16 mouse cellular contexts compared by ENCODE assay signal in genomic region chr11:88378686-88379339, GRCm38 (mm10).
A peak's percentile ranks its signal among the peaks of the same experiment; 100 is the strongest.
DNase-seq lines count a peak whose midpoint lies in the region; ATAC-seq lines count a peak whose summit lies in the region.
"Had no signal": no experiment of that assay in that cellular context is flagged by ENCODE, and none has a peak within 500 bp of the region (broad histone marks: within the 10 kb centered on the region; RNA-seq: fewer than 3 reads in every experiment).

No protein-coding gene starts in this region.

- peaks cover 72% of the 10 kb centered on the region for H3K4me1 ChIP-seq in heart, embryonic 13.5 days
- H3K4me1 ChIP-seq in forebrain, embryonic 16.5 days (replicated peaks; ENCODE audit: control insufficient read depth, insufficient read depth, low read length) = peaks cover 39% of the 10 kb centered on the region
- peaks cover 72% of the 10 kb centered on the region for H3K4me1 ChIP-seq in midbrain, embryonic 10.5 days

- no peak overlapping the region for H3K4me2 ChIP-seq in heart, embryonic 13.5 days
- H3K4me2 ChIP-seq in forebrain, embryonic 16.5 days (ENCODE audit: low read length) = no peak overlapping the region
- H3K4me2 ChIP-seq: liver, embryonic 12.5 days had no signal

- peak overlapping the region; percentile 85 for H3K27ac ChIP-seq in heart, embryonic 13.5 days (replicated peaks)
- H3K27ac ChIP-seq in forebrain, embryonic 16.5 days (ENCODE audit: low read length) = no peak overlapping the region
- peak overlapping the region; percentile 77 for H3K27ac ChIP-seq in midbrain, embryonic 10.5 days (replicated peaks)
- H3K27ac ChIP-seq: left cerebral cortex, adult 2 months; liver, embryonic 12.5 days had no signal

- intact Hi-C loops in heart, postnatal 36 days (cut with DNase I) = no loop called here

- H3K27me3 ChIP-seq in heart, embryonic 13.5 days (replicated peaks) = no peaks in the 10 kb centered on the region
- no peaks in the 10 kb centered on the region for H3K27me3 ChIP-seq in forebrain, embryonic 16.5 days (replicated peaks; ENCODE audit: control insufficient read depth, insufficient read depth, low read length)
- H3K27me3 ChIP-seq in midbrain, embryonic 10.5 days (ENCODE audit: low read depth, poor library complexity, severe bottlenecking) = no peaks in the 10 kb centered on the region
- H3K27me3 ChIP-seq: liver, embryonic 12.5 days had no signal

- no peak for DNase-seq in heart, postnatal 36 days
- peak; percentile 82 for DNase-seq in ES-CJ7 (ENCODE audit: low read depth, low spot score)
- DNase-seq in midbrain, embryonic 10.5 days (ENCODE audit: low spot score) = peak; percentile 33
- no peak for DNase-seq in right cerebral cortex, postnatal 10 days (ENCODE audit: low spot score in 2 of 2)
- DNase-seq in T-cell, adult 2 months (ENCODE audit: low spot score) = no peak
- DNase-seq: cerebellum, postnatal 14 days; gastrocnemius, postnatal 10 days; kidney, adult 9 months; right cerebral cortex, adult 18-20 months; thymus, postnatal 4 days had no signal

- no peaks in the 10 kb centered on the region for H3K9me3 ChIP-seq in heart, embryonic 13.5 days
- no peaks in the 10 kb centered on the region for H3K9me3 ChIP-seq in forebrain, embryonic 16.5 days (ENCODE audit: control insufficient read depth, low read length)
- H3K9me3 ChIP-seq in midbrain, embryonic 10.5 days (replicated peaks) = no peaks in the 10 kb centered on the region
- H3K9me3 ChIP-seq: liver, embryonic 12.5 days had no signal

- peaks cover 18% of the 10 kb centered on the region for H3K36me3 ChIP-seq in heart, embryonic 13.5 days
- H3K36me3 ChIP-seq in forebrain, embryonic 16.5 days (ENCODE audit: control insufficient read depth, insufficient read depth) = no peaks in the 10 kb centered on the region; the same call in 1 of the 2 replicates
- H3K36me3 ChIP-seq in midbrain, embryonic 10.5 days = peaks cover 80% of the 10 kb centered on the region

- no peak for ATAC-seq in heart, embryonic 13.5 days (ENCODE audit: extremely low read depth, insufficient number of reproducible peaks, low FRiP score, low TSS enrichment)
- ATAC-seq in forebrain, embryonic 16.5 days = 0 out of 2 replicates have a peak, but pooled peaks have one; percentile 35
- no peak for ATAC-seq in CD4-positive, CD25-positive, alpha-beta regulatory T cell, adult 4 months
- ATAC-seq: liver, embryonic 12.5 days had no signal

- WGBS in heart, embryonic 13.5 days = 55% methylated on average over 9 of the region's 9 CpGs
- 35% methylated on average over 9 of the region's 9 CpGs for WGBS in forebrain, embryonic 16.5 days
- WGBS in midbrain, embryonic 10.5 days = 50% methylated on average over 9 of the region's 9 CpGs

- H3K4me3 ChIP-seq in heart, embryonic 13.5 days = no peak overlapping the region
- no peak overlapping the region for H3K4me3 ChIP-seq in forebrain, embryonic 16.5 days (replicated peaks; ENCODE audit: low read length)
- H3K4me3 ChIP-seq in midbrain, embryonic 10.5 days = no peak overlapping the region
- H3K4me3 ChIP-seq: left cerebral cortex, adult 2 months; liver, embryonic 12.5 days; myocyte had no signal

- H3K9ac ChIP-seq in heart, embryonic 13.5 days = 0 out of 2 replicates have a peak overlapping the region, but pooled peaks have one; percentile 42
- H3K9ac ChIP-seq in forebrain, embryonic 16.5 days (replicated peaks; ENCODE audit: low read depth, low read length) = no peak overlapping the region
- H3K9ac ChIP-seq: liver, embryonic 12.5 days had no signal

Comparison
In these comparisons a context has a peak if more than half of its experiments do, and no peak if none do; other contexts are left out.
1. DNase-seq: peak in ES-CJ7 (single experiment) and midbrain, embryonic 10.5 days (single experiment); none in heart, postnatal 36 days (0 of 2), right cerebral cortex, postnatal 10 days (0 of 2) and T-cell, adult 2 months (single experiment).